Mouse (Mus musculus) midbrain, embryonic 11.5 days (tissue): ENCODE data around the gene Col4a2. TPM values are rescaled to one million over a fixed set of nuclear protein-coding genes. Genes with fewer than 3 reads are reported as not detected.

Experiments used
- ATAC-seq: fragments of 200-750 bp; cut with Nextera tagmentation; 2 replicates; pipeline ENCODE4 v1.8.0; 2017; ENCODE audit warnings: moderate TSS enrichment, moderate library complexity; ENCODE audit not compliant: low FRiP score
- DNase-seq: peaks from one replicate; pipeline ENCODE4 v3.0.0; 2015; ENCODE audit warnings: low spot score; ENCODE audit errors: missing footprints
- H3K27ac ChIP-seq: fragments of 300-500 bp; sonication (generic); 2 replicates; pipeline ENCODE4 v1.5.1; 2014; ENCODE audit warnings: low read depth, low read length
- H3K27me3 ChIP-seq: fragments of 300-500 bp; sonication (generic); 2 replicates; pipeline ENCODE4 v1.6.1; 2014; ENCODE audit warnings: mild to moderate bottlenecking, low read length, moderate library complexity, mixed read lengths; ENCODE audit not compliant: control insufficient read depth, insufficient read depth
- H3K36me3 ChIP-seq: fragments of 300-500 bp; sonication (generic); 2 replicates; pipeline ENCODE4 v1.6.1; 2014; ENCODE audit warnings: mild to moderate bottlenecking, low read length, moderate library complexity, mixed read lengths; ENCODE audit not compliant: control insufficient read depth, insufficient read depth
- H3K4me1 ChIP-seq: fragments of 300-500 bp; sonication (generic); 2 replicates; pipeline ENCODE4 v1.6.1; 2014; ENCODE audit warnings: low read length; ENCODE audit not compliant: control insufficient read depth, insufficient read depth
- H3K4me2 ChIP-seq: fragments of 300-500 bp; sonication (generic); 2 replicates; pipeline ENCODE4 v1.6.1; 2014; ENCODE audit warnings: mild to moderate bottlenecking, moderate library complexity
- H3K4me3 ChIP-seq: fragments of 300-500 bp; sonication (generic); 2 replicates; pipeline ENCODE4 v1.5.1; 2014; ENCODE audit warnings: low read depth, low read length
- H3K9ac ChIP-seq: fragments of 300-500 bp; sonication (generic); 2 replicates; pipeline ENCODE4 v1.6.1; 2014; ENCODE audit warnings: low read length
- H3K9me3 ChIP-seq: fragments of 300-500 bp; sonication (generic); 2 replicates; pipeline ENCODE4 v1.6.1; 2016; ENCODE audit warnings: low read length; ENCODE audit not compliant: control insufficient read depth
- whole genome bisulfite sequencing: fragments of 180-500 bp; shearing (Covaris S2); extraction: QIAGEN DNeasy Blood & Tissue Kit; methylation state at CpG from one replicate; pipeline ENCODE4 v1.1.7; 2014; 5-methylcytosine and 5-hydroxymethylcytosine counted together
- polyA plus RNA-seq: library from polyadenylated mRNA; unstranded; fragments of >200 nt; fragmentation: Nextera tagmentation; extraction: Ambion mirVana; gene quantifications from 2 replicates; pipeline ENCODE4 v1.2.1, GENCODE M21; 2014

The Col4a2 gene
- polyA plus RNA-seq, 1 experiment from 2014 or later, result 34.1 TPM

GRCm38 (mm10) chr8:11287139-11287538 is 25.5 kb upstream of the Col4a2 start:
- H3K9ac ChIP-seq, result no peak overlapping the region
- H3K4me1 ChIP-seq, result peaks cover 3% of the 10 kb centered on the region; the same call in 1 of the 2 replicates
- ATAC-seq, result no peak
- H3K9me3 ChIP-seq, result no peaks in the 10 kb centered on the region
- no peaks in the 10 kb centered on the region for H3K27me3 ChIP-seq
- 58% methylated on average over 3 of the region's 3 CpGs for WGBS
- H3K36me3 ChIP-seq, result no peaks in the 10 kb centered on the region
- H3K27ac ChIP-seq, result no peak overlapping the region
- no peak overlapping the region for H3K4me2 ChIP-seq
- H3K4me3 ChIP-seq, result no peak overlapping the region
- DNase-seq, result no peak

- Histone ChIP-seq H3K4me3 (no peak overlapping the region), H3K9me3 (no peaks in the 10 kb centered on the region), H3K36me3 (no peaks in the 10 kb centered on the region), H3K4me1 (peaks cover 2% of the 10 kb centered on the region; the same call in 1 of the 2 replicates), H3K27me3 (no peaks in the 10 kb centered on the region), H3K4me2 (no peak overlapping the region), H3K27ac (no peak overlapping the region), H3K9ac (no peak overlapping the region)
- WGBS, result 56% methylated on average over 6 of the region's 6 CpGs
- DNase-seq, result no peak
- ATAC-seq, result no peak
Observed at GRCm38 (mm10) chr8:11288286-11288685, 24.3 kb upstream of the Col4a2 start.

- no peaks in the 10 kb centered on the region for H3K36me3 ChIP-seq
- 20% methylated on average over 1 of the region's 1 CpGs for whole genome bisulfite sequencing
- no peak overlapping the region for H3K27ac ChIP-seq
- no peak for ATAC-seq
- no peaks in the 10 kb centered on the region; the same call in 1 of the 2 replicates for H3K4me1 ChIP-seq
- DNase-seq, result no peak
- no peaks in the 10 kb centered on the region for H3K9me3 ChIP-seq
- H3K4me3 ChIP-seq, result no peak overlapping the region
- no peak overlapping the region for H3K9ac ChIP-seq
- H3K27me3 ChIP-seq, result no peaks in the 10 kb centered on the region
- H3K4me2 ChIP-seq, result no peak overlapping the region
Observed at GRCm38 (mm10) chr8:11290533-11290932, 22.1 kb upstream of the Col4a2 start.

- H3K27me3 ChIP-seq, result no peaks in the 10 kb centered on the region
- H3K4me1 ChIP-seq, result no peaks in the 10 kb centered on the region; the same call in 1 of the 2 replicates
Observed at GRCm38 (mm10) chr8:11292611-11293010, 20.0 kb upstream of the Col4a2 start.

GRCm38 (mm10) chr8:11296282-11296943 is 16.2 kb upstream of the Col4a2 start:
- Histone ChIP-seq H3K4me1 (no peaks in the 10 kb centered on the region), H3K27ac (no peak overlapping the region), H3K27me3 (no peaks in the 10 kb centered on the region), H3K9me3 (no peaks in the 10 kb centered on the region), H3K4me3 (no peak overlapping the region), H3K36me3 (no peaks in the 10 kb centered on the region), H3K4me2 (no peak overlapping the region), H3K9ac (no peak overlapping the region)
- ATAC-seq, result no peak
- 90% methylated on average over 10 of the region's 10 CpGs for WGBS
- DNase-seq, result no peak

More at GRCm38 (mm10) chr8:11292611-11293010, 20.0 kb upstream of the Col4a2 start:
- DNase-seq, result no peak
- ATAC-seq, result no peak
- no peak overlapping the region for H3K9ac ChIP-seq
- no peaks in the 10 kb centered on the region for H3K36me3 ChIP-seq
- no peaks in the 10 kb centered on the region for H3K9me3 ChIP-seq
- H3K4me2 ChIP-seq, result no peak overlapping the region
- H3K27ac ChIP-seq, result no peak overlapping the region
- 60% methylated on average over 3 of the region's 3 CpGs for WGBS
- no peak overlapping the region for H3K4me3 ChIP-seq

- no peak for DNase-seq
Observed at GRCm38 (mm10) chr8:11297141-11297838, 15.3 kb upstream of the Col4a2 start.

GRCm38 (mm10) chr8:11298531-11299316 is 13.9 kb upstream of the Col4a2 start:
- H3K9me3 ChIP-seq, result no peaks in the 10 kb centered on the region
- H3K4me1 ChIP-seq, result no peaks in the 10 kb centered on the region
- no peak overlapping the region for H3K9ac ChIP-seq
- ATAC-seq, result no peak
- no peak overlapping the region for H3K27ac ChIP-seq
- H3K27me3 ChIP-seq, result no peaks in the 10 kb centered on the region
- peak; percentile 79 for DNase-seq
- H3K4me2 ChIP-seq, result no peak overlapping the region
- no peak overlapping the region for H3K4me3 ChIP-seq
- H3K36me3 ChIP-seq, result no peaks in the 10 kb centered on the region
- 75% methylated on average over 12 of the region's 12 CpGs for WGBS

More at GRCm38 (mm10) chr8:11297141-11297838, 15.3 kb upstream of the Col4a2 start:
- ATAC-seq, result no peak
- Histone ChIP-seq H3K9me3 (no peaks in the 10 kb centered on the region), H3K27ac (no peak overlapping the region), H3K4me3 (no peak overlapping the region), H3K9ac (no peak overlapping the region), H3K36me3 (no peaks in the 10 kb centered on the region), H3K4me2 (no peak overlapping the region), H3K4me1 (no peaks in the 10 kb centered on the region), H3K27me3 (no peaks in the 10 kb centered on the region)
- 87% methylated on average over 8 of the region's 8 CpGs for WGBS

GRCm38 (mm10) chr8:11299317-11299602 is 13.3 kb upstream of the Col4a2 start:
- Histone ChIP-seq H3K36me3 (no peaks in the 10 kb centered on the region), H3K4me3 (no peak overlapping the region), H3K27me3 (no peaks in the 10 kb centered on the region), H3K27ac (no peak overlapping the region), H3K9me3 (no peaks in the 10 kb centered on the region), H3K4me2 (no peak overlapping the region), H3K4me1 (no peaks in the 10 kb centered on the region), H3K9ac (no peak overlapping the region)
- 87% methylated on average over 3 of the region's 3 CpGs for WGBS
- ATAC-seq, result no peak
- DNase-seq, result peak; percentile 6

GRCm38 (mm10) chr8:11300436-11300835 is 12.2 kb upstream of the Col4a2 start:
- no peaks in the 10 kb centered on the region for H3K36me3 ChIP-seq
- no peak for ATAC-seq
- H3K27me3 ChIP-seq, result no peaks in the 10 kb centered on the region
- no peaks in the 10 kb centered on the region for H3K9me3 ChIP-seq
- no peaks in the 10 kb centered on the region for H3K4me1 ChIP-seq
- H3K9ac ChIP-seq, result no peak overlapping the region
- no peak overlapping the region for H3K4me3 ChIP-seq
- H3K4me2 ChIP-seq, result no peak overlapping the region
- 83% methylated on average over 8 of the region's 8 CpGs for WGBS
- DNase-seq, result peak; percentile 37
- no peak overlapping the region for H3K27ac ChIP-seq
